Mouse (Mus musculus) MEL (cell line): Measurements from ENCODE around the gene Lrit3. TPM values are rescaled to one million over a fixed set of nuclear protein-coding genes. Genes with fewer than 3 reads are reported as not detected.
"Not testable (repeated sequence)": the region's sequence is repeated elsewhere in the genome, so short reads cannot be mapped to it uniquely, and the experiment has no call there.

Experiments used
- DNase-seq: peaks from one replicate; pipeline ENCODE4 v3.0.0; 2011; ENCODE audit warnings: low read depth, low spot score
- H3K27ac ChIP-seq: 2 replicates; pipeline ENCODE4 v1.5.1; 2012; ENCODE audit warnings: low read depth, mild to moderate bottlenecking, control low read depth, low read length, moderate library complexity; ENCODE audit not compliant: control insufficient read depth
- H3K27me3 ChIP-seq, 2 experiments: fragments of 150-350 bp in 1 of 2; sonication (generic) in 1 of 2; 2 replicates each; pipeline ENCODE4 v1.6.1; 2012; ENCODE audit warnings: low read length in 2 of 2, mild to moderate bottlenecking in 2 of 2, improper control_type of control experiment in 1 of 2, moderate library complexity in 1 of 2; ENCODE audit not compliant: insufficient read depth in 2 of 2, control insufficient read depth in 1 of 2
- H3K36me3 ChIP-seq, 2 experiments: 2 replicates each; pipeline ENCODE4 v1.6.1; 2012 to 2014; ENCODE audit warnings: low read length in 2 of 2, improper control_type of control experiment in 1 of 2, inconsistent platforms in 1 of 2, mild to moderate bottlenecking in 1 of 2; ENCODE audit not compliant: insufficient read depth in 2 of 2, control insufficient read depth in 1 of 2
- H3K4me1 ChIP-seq, 2 experiments: fragments of 150-350 bp in 1 of 2; sonication (generic) in 1 of 2; 2 replicates each; pipeline ENCODE4 v1.6.1; 2012; ENCODE audit warnings: low read length in 2 of 2, improper control_type of control experiment in 1 of 2, mild to moderate bottlenecking in 1 of 2; ENCODE audit not compliant: insufficient read depth in 2 of 2, control insufficient read depth in 1 of 2
- H3K4me3 ChIP-seq, 2 experiments: fragments of 150-350 bp in 1 of 2; sonication (generic) in 1 of 2; 2 replicates each; pipeline ENCODE4 v1.5.1; 2012; ENCODE audit warnings: low read depth in 2 of 2, low read length in 2 of 2, mild to moderate bottlenecking in 2 of 2, moderate library complexity in 2 of 2, control low read depth in 1 of 2, improper control_type of control experiment in 1 of 2; ENCODE audit not compliant: control insufficient read depth in 1 of 2, insufficient read depth in 1 of 2
- H3K79me2 ChIP-seq: 2 replicates; pipeline ENCODE4 v1.6.1; 2012; ENCODE audit warnings: mild to moderate bottlenecking, low read length, moderate library complexity; ENCODE audit not compliant: control insufficient read depth, poor library complexity, insufficient read depth
- H3K9ac ChIP-seq: 2 replicates; pipeline ENCODE4 v1.6.1; 2012; ENCODE audit warnings: low read depth, mild to moderate bottlenecking, control low read depth, low read length, moderate library complexity; ENCODE audit not compliant: control insufficient read depth, poor library complexity, severe bottlenecking
- H3K9me3 ChIP-seq: fragments of 150-350 bp; sonication (generic); replicated peaks from 2 replicates; pipeline ENCODE4 v1.6.1; 2012; ENCODE audit warnings: mild to moderate bottlenecking, low read length, improper control_type of control experiment, moderate library complexity; ENCODE audit not compliant: insufficient read depth
- CHD1 ChIP-seq: IDR thresholded peaks from 2 replicates; pipeline ENCODE4 v1.6.1; 2012; ENCODE audit warnings: low read depth, mild to moderate bottlenecking, inconsistent platforms, low read length, improper control_type of control experiment
- CHD2 ChIP-seq: IDR thresholded peaks from 2 replicates; pipeline ENCODE4 v1.6.1; 2011; ENCODE audit warnings: low read length, improper control_type of control experiment
- E2F4 ChIP-seq: IDR thresholded peaks from 2 replicates; pipeline ENCODE4 v1.6.1; 2011; ENCODE audit warnings: low read depth, low read length, improper control_type of control experiment, borderline replicate concordance
- ELF1 ChIP-seq: IDR thresholded peaks from 2 replicates; pipeline ENCODE4 v1.6.1; 2014; ENCODE audit warnings: low read depth, mild to moderate bottlenecking, inconsistent platforms, low read length, improper control_type of control experiment, moderate library complexity
- ETS1 ChIP-seq: IDR thresholded peaks from 2 replicates; pipeline ENCODE4 v1.6.1; 2012; ENCODE audit warnings: low read depth, mild to moderate bottlenecking, inconsistent platforms, low read length, improper control_type of control experiment, moderate library complexity
- MXI1 ChIP-seq: IDR thresholded peaks from 2 replicates; pipeline ENCODE4 v1.6.1; 2011; ENCODE audit warnings: mild to moderate bottlenecking, low read depth, low read length, improper control_type of control experiment
- MYC ChIP-seq: IDR thresholded peaks from 2 replicates; pipeline ENCODE4 v1.6.1; 2011; ENCODE audit warnings: low read depth, mild to moderate bottlenecking, low read length, improper control_type of control experiment, moderate library complexity
- NELFE ChIP-seq: IDR thresholded peaks from 2 replicates; pipeline ENCODE4 v1.6.1; 2011; ENCODE audit warnings: low read depth, low read length, improper control_type of control experiment
- POLR2AphosphoS5 ChIP-seq: IDR thresholded peaks from 2 replicates; pipeline ENCODE4 v1.6.1; 2012; ENCODE audit warnings: low read depth, borderline replicate concordance, mild to moderate bottlenecking, inconsistent platforms, low read length, moderate library complexity, mixed read lengths
- RAD21 ChIP-seq: IDR thresholded peaks from 2 replicates; pipeline ENCODE4 v1.6.1; 2011; ENCODE audit warnings: mild to moderate bottlenecking, low read depth, low read length, improper control_type of control experiment
- SIN3A ChIP-seq: IDR thresholded peaks from 2 replicates; pipeline ENCODE4 v1.6.1; 2012; ENCODE audit warnings: low read length, improper control_type of control experiment, inconsistent platforms
- TAL1 ChIP-seq: IDR thresholded peaks from 2 replicates; pipeline ENCODE4 v1.6.1; 2012; ENCODE audit warnings: mild to moderate bottlenecking, inconsistent platforms, low read length, moderate library complexity, mixed read lengths
- TBP ChIP-seq: IDR thresholded peaks from 2 replicates; pipeline ENCODE4 v1.8.0; 2011; ENCODE audit warnings: low read depth, low read length, improper control_type of control experiment
- TCF12 ChIP-seq: IDR thresholded peaks from 2 replicates; pipeline ENCODE4 v1.6.1; 2014; ENCODE audit warnings: low read depth, mild to moderate bottlenecking, inconsistent platforms, low read length, improper control_type of control experiment, moderate library complexity
- USF1 ChIP-seq: IDR thresholded peaks from 2 replicates; pipeline ENCODE4 v1.6.1; 2014; ENCODE audit warnings: low read depth, mild to moderate bottlenecking, inconsistent platforms, low read length, improper control_type of control experiment, moderate library complexity
- USF2 ChIP-seq, 2 experiments: IDR thresholded peaks; 2 replicates each; pipeline ENCODE4 v1.6.1; 2011 to 2012; ENCODE audit warnings: improper control_type of control experiment in 2 of 2, low read length in 2 of 2, borderline replicate concordance in 1 of 2, inconsistent platforms in 1 of 2, low read depth in 1 of 2, mild to moderate bottlenecking in 1 of 2; ENCODE audit not compliant: insufficient read depth in 1 of 2
- ZNF384 ChIP-seq: IDR thresholded peaks from 2 replicates; pipeline ENCODE4 v1.6.1; 2012; ENCODE audit warnings: low read depth, mild to moderate bottlenecking, inconsistent platforms, low read length, improper control_type of control experiment
- polyA plus RNA-seq, 2 experiments: library from polyadenylated mRNA; stranded (reverse) in 1 of 2; unstranded in 1 of 2; fragments of >175 nt in 1 of 2; fragments of >200 nt in 1 of 2; gene quantifications; 2 replicates each; pipeline versions ENCODE4 v1.2.1 to v1.2.4; 2012; ENCODE audit warnings: low replicate concordance in 2 of 2, low read depth in 1 of 2; ENCODE audit not compliant: insufficient read length in 2 of 2, insufficient read depth in 1 of 2, missing spikeins in 1 of 2
- total RNA-seq: library from RNA; depleted of rRNA; stranded (reverse); fragments of 300-350 nt; gene quantifications from 2 replicates; pipeline ENCODE4 v1.2.3, GENCODE M21; 2012

Gene Lrit3
- total and polyA plus RNA-seq, 3 experiments = not detected

DNA sequence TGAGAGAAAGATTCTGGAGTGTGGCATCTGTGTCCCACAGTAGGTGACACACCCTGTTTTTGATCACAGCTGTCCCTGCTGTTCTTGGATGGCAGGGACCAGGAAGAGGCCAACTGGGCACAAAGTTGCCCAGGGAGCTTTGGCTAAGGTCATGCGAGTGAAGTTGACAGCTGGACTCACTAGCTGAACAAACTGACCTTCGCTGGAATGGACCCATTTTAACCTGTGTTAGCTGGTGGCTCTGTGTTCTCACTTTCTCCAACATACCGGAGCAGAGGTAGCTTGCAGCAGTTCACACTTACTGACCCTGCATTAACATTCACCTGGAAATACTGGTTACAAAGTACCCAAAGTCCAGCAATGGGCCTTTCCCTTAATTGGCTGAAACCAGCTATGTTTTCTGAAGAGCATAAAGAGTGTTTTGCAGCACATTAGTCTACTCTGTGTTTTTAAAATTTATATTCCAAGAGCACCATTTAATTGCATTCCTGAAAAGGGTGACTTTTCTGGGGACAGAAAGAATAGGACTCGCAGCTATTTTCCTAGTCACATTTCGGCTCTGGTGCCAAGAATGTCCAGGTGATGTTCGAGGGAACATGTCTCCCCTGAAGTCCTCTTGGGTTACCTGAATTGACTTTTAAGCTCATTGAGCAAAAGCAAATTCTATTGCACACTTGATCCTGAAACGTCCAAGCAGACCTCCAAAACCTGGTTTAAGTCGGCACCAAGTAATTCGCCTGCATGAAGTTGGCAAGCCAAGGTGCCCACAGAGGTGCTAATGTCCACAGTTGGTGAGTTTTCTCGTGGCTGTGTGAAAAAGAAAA, 36.6 kb downstream of the Lrit3 start:
- Histone ChIP-seq H3K9me3 (no peaks in the 10 kb centered on the region), H3K27me3 (peaks cover 0 to 8% of the 10 kb centered on the region in 2 experiments; a peak in 2 of 4 replicates), H3K79me2 (no peaks in the 10 kb centered on the region), H3K27ac (no peak overlapping the region), H3K4me3 (no peak overlapping the region), H3K4me1 (no peaks in the 10 kb centered on the region), H3K9ac (no peak overlapping the region), H3K36me3 (no peaks in the 10 kb centered on the region)
- no peak for DNase-seq
- TF ChIP-seq MXI1 (no peak), RAD21 (no peak), USF2 (IDR thresholded peaks at IDR 0.05; ENCODE audit: borderline replicate concordance in 1 of 2, insufficient read depth in 1 of 2, low read depth in 1 of 2, low read length in 2 of 2) (no peak), TCF12 (no peak), CHD1 (no peak), CHD2 (no peak), E2F4 (no peak), TAL1 (no peak), ETS1 (no peak), POLR2AphosphoS5 (no peak), SIN3A (no peak), ELF1 (no peak), ZNF384 (no peak), USF1 (no peak), NELFE (no peak), MYC (no peak), TBP (no peak)

DNA sequence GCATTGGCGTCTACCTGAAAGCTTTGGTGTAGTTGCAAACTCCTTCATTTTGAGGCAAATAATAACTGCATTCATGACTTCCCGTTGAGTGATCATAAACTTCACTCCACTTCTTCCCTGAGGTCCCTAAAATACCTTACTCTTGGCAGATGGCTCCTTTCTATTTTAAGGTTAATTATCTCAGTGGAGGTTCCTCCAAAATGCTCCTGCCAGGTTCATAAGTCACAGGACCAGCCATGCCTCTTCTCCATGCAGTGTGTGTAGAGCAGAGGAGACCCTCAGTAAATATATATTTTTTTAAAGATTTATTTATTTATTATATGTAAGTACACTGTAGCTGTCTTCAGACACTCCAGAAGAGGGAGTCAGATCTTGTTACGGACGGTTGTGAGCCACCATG, 37.7 kb downstream of the Lrit3 start:
- TF ChIP-seq MYC = no peak

DNA sequence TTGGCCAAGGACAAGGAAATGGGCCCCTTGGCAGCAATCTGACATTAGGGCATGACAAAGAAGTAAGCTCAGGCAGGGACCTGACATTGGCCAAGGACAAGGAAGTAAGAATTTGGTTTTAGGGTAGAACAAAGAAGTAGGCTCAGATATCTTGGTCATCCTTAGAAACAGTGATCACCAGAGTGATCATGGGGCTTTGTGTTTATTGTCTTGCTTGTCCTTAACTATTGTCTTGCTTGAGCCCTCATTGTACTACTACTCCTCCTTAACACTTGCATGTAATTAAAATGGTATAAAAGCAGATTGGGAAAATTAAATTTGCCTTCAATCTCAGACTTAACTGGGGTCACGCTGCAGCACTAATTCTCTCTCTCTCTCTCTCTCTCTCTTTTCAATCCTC, 46.2 kb downstream of the Lrit3 start:
- not testable (repeated sequence) for H3K27ac ChIP-seq, H3K4me3 ChIP-seq, H3K4me1 ChIP-seq, H3K36me3 ChIP-seq, H3K79me2 ChIP-seq, H3K9ac ChIP-seq, DNase-seq, H3K9me3 ChIP-seq, H3K27me3 ChIP-seq

More for the DNA sequence above, 37.7 kb downstream of the Lrit3 start:
- no peak overlapping the region for H3K9ac ChIP-seq
- no peaks in the 10 kb centered on the region for H3K9me3 ChIP-seq
- no peaks in the 10 kb centered on the region for H3K36me3 ChIP-seq
- H3K4me3 ChIP-seq = no peak overlapping the region
- no peaks in the 10 kb centered on the region for H3K4me1 ChIP-seq
- no peak overlapping the region for H3K27ac ChIP-seq
- H3K27me3 ChIP-seq = peaks cover 0 to 8% of the 10 kb centered on the region in 2 experiments; a peak in 2 of 4 replicates
- no peak for DNase-seq
- H3K79me2 ChIP-seq = no peaks in the 10 kb centered on the region
